Mouse (Mus musculus) kidney, postnatal 14 days (tissue): ENCODE measurements at regions not wholly inside any gene's neighbourhood (a gene's known extent, or its start where the extent isn't known, plus 50 kb on each side); places are given as distances from the start of the nearest gene placed in this dataset.
A peak's percentile ranks its signal among the peaks of the same experiment; 100 is the strongest.

Experiments
- DNase-seq: peaks from one replicate; pipeline ENCODE4 v3.0.0; 2022; ENCODE audit warnings: mixed read lengths

DNA sequence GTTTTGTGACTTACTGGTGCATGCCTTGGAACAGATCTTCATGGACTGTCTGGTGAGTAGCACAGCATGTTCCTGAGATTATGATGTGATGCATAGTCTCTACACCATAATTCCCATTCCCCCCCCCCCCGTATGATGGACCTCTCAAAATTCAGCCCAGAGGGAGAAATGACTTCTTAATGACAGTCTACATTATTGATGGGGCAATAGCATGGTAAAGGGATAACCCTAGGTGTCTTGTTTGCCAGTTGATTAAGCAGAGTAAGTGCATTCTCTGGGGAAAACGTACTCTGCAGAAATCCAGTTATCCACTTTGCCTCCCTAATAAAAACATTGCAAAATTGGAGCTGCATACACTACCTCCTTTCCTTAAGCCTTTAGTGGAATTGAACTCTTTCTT, 684.7 kb downstream of the Stpg2 start:
- DNase-seq = no peak

DNA sequence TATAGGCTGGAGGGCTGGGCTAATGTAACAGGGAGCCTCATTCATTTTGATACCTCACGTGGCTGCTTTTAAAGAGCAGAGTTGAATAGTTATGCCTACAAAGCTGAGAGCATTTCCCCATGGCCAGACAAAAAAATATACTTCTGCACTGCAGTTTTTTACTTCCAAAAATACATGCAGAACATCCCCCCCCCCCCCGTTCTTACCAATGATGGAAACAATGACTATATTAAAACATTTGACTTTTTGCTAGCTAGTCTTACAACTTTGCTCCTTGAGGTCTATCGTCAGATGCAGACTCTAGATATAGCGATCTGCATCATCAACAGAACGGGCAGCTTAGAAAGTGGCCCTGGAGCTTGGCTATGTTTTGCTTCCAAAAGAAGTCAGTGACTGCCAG, 692.4 kb downstream of the Stpg2 start:
- DNase-seq = no peak

- DNase-seq = no peak
Observed at GRCm38 (mm10) chr3:139899213-139899612, 693.7 kb downstream of the Stpg2 start.

DNA sequence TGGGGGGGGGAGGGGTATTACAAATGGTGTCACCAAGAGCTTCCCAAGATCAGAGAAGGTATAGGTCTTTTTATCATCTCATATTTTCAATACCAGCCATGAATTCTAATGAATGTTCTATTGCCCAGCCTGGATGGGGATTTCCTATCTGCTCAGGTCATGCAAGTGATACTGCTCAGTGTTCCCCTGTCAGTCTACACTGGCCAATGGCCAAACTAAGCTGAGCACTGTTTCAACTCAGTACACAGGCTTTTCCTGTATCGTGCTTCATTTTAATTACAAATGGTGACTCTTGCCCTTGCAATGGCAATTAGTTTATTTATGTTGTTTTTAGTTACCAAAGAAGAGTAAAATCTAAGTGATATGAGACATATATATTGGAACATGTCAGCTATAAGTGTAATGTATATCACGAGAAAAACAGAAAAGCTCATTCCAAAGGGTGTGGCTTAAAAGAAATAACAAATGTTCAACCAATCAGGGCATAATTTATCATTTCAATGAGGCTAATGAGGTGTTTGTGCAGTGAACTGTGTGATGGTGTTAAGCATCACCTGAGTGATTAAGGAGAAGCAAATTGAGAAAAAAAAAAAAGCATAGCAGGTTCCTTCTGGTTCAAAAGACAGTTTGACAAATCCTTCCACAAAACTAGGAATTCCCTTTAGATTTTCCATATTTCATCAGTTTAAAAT, 708.3 kb downstream of the Stpg2 start:
- DNase-seq = no peak

GRCm38 (mm10) chr3:139922267-139922666, 716.8 kb downstream of the Stpg2 start:
- DNase-seq = no peak

GRCm38 (mm10) chr3:139933039-139933438, 727.5 kb downstream of the Stpg2 start:
- no peak for DNase-seq

- DNase-seq = no peak
Observed at GRCm38 (mm10) chr3:139946209-139946608, 740.7 kb downstream of the Stpg2 start.

DNA sequence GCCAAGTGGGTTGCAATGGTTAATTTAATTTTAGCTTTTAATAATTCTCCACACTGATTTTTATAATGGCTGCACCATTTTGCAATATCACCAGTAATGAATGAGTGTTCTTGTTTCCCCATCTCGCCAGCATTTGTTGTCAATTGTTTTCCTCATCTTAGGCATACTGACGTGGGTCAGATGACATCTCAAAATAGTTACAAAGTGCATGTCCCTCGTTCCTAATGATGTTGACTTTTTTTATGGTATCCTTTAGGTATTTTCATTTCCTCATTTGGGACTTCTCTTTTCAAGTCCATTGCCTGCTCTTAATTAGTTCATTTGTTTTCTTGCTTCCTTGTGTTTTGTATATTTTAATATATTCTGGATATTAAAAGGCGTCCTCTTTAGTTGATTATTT, 741.8 kb downstream of the Stpg2 start:
- DNase-seq = no peak

GRCm38 (mm10) chr3:139949096-139949495, 743.6 kb downstream of the Stpg2 start:
- DNase-seq = peak; percentile 9

DNA sequence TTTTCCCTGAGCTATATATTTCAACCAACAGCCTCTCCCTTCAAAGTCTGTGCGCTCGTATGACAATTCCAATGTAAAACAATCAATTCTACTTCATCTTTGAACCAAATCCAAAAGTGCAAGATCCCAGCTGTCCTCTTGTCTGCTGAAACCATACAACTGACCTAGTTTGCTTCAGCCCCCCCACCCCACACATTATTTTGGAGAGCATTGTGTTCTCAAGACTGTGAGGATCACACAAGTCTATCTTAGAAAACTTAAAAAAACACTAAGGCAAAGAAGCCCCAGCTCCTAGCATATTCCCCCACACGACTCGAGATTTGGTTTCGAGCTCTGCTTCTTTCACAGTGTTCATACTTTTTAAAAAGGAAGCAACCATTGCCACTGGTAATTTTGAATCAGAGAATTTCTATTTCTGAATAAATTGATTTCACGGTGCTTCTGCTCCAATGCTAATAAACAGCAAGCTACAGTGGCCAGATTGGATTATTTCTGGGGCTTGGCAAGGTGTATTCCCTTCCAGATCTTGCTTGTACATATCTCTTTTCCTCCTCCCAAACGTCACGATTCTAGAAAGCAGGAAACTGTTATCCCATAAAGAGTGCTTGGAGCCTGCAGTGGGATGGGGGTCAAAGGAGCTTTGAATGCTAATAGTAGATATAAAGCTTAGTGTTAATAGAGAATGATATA, 744.7 kb downstream of the Stpg2 start:
- DNase-seq = no peak

DNA sequence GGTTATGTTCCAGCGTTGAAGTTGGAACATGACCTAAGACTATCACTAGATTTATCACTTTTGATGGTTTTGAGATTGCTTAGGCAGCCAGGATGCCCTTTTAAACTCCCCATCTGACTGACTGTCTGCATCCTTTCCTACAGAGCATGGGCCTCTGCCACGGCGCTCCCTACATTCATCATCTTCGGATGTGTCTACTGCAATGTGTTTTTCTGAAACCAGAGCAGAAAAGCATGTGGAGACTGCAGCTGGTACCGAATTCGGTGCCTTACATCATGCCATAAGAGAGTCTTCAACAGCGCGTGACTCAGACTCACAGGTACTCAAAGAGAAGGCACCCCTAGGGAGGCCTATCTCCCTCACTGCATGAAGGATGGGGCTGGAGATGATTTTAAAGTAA, 746.0 kb downstream of the Stpg2 start:
- DNase-seq = no peak

DNA sequence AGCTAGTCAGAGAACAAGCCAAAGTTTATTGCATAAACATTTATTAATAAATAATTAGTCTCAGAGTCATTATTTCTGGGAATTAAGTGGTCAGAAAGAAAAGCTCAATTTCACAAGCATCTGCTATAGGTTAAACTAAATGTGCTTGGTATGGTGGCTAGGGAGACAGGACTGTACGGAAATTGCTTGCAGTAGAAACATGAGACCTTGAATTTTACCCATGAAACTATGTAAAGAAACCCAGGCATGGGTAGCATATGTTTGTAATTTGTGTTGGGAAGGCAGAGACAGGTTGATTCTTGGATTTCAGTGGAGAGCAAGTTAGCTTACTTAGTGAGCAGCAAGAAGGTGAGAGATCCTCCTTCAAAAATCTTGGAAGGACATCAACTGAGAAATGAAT, 772.7 kb downstream of the Stpg2 start:
- DNase-seq = no peak

GRCm38 (mm10) chr3:139985830-139986481, 780.5 kb downstream of the Stpg2 start:
- DNase-seq = no peak

DNA sequence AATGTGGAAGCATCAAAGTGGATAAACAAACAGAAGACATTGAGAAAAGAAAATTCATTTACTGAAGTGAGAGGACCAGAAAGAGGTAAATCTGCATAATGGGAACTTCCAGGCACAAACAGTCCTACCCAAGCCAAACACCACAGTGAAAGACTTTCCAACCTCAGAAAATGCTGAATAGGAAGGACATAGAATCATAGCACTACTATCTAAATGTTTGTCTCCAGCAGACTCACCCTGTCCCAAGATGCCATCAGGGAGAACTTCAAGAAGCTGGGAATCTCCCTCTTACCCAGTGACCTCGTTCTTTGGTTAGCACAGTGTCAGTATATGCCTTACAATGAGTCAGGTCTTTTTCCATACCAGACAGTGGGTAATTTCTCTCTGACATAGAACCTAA, 783.4 kb downstream of the Stpg2 start:
- no peak for DNase-seq

- DNase-seq = no peak
Observed at GRCm38 (mm10) chr3:139989380-139989779, 783.9 kb downstream of the Stpg2 start.

- DNase-seq = no peak
Observed at GRCm38 (mm10) chr3:140012522-140012921, 807.0 kb downstream of the Stpg2 start.

DNA sequence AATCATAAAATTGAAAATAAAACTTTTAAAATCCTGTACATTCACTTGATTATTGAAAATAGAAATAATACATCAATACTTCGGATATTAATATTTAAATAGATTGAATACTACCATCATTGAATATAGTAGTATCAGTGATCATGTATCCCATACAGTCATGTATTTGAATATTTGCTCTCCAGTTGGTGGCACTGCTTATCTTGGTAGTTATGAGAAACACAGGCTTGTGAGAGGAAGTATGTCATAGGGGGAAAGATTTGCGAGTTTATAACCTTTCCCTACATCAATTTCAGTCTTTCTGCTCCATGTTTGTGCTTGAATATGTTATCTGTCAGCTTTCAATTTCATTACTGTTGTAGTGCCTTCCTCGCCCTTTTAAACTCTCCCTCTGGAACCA, 828.6 kb downstream of the Stpg2 start:
- no peak for DNase-seq

GRCm38 (mm10) chr3:140035142-140035541, 829.6 kb downstream of the Stpg2 start:
- no peak for DNase-seq

- no peak for DNase-seq
Observed at GRCm38 (mm10) chr3:140044898-140045297, 839.4 kb downstream of the Stpg2 start.

GRCm38 (mm10) chr3:140054634-140055033, 849.1 kb downstream of the Stpg2 start:
- no peak for DNase-seq

DNA sequence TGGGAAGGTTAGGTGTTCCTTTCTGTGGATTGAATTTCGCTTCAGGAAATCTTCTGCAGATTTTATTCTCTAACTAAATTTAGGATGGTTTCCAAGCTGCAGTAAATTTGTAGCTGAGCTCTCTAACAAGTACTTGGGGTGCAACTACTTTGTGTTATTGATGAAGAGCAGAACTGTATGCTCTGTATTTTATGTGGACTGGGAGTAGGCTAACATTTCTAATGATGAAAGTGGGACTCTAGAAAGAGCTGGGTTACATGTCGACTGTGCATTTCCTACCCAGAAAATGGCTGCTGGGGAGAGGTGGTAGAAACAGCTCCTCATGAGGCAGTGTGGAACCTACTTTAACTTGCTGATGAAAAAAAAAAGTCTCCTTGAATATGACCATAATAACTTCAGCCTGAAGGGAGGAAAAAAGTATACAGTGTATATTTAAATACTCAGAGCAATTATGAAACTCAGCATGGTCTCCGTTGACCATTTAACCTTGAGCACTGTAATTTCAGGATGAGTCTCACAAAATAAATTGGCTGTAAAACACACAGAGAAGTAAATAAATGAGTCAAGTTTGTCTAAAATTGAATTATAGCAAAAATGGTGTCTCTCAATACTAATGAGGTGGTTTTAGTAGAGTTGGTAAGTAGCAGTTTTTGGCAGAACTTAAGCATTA, 852.6 kb downstream of the Stpg2 start:
- no peak for DNase-seq

GRCm38 (mm10) chr3:140059102-140059501, 853.6 kb downstream of the Stpg2 start:
- DNase-seq = no peak

GRCm38 (mm10) chr3:140059522-140060110, 854.1 kb downstream of the Stpg2 start:
- no peak for DNase-seq
